Mouse (Mus musculus) forebrain, embryonic 16.5 days (tissue): Measurements from ENCODE around the gene Zfp990. TPM values are rescaled to one million over a fixed set of nuclear protein-coding genes. Genes with fewer than 3 reads are reported as not detected.
"Not testable (repeated sequence)": the region's sequence is repeated elsewhere in the genome, so short reads cannot be mapped to it uniquely, and the experiment has no call there.

ENCODE experiments used
- ATAC-seq: fragments of 200-750 bp; cut with Nextera tagmentation; 2 replicates; pipeline ENCODE4 v1.8.0; 2017; ENCODE audit warnings: mild to moderate bottlenecking, moderate library complexity
- H3K27ac ChIP-seq: fragments of 300-500 bp; sonication (generic); 2 replicates; pipeline ENCODE4 v1.5.1; 2014; ENCODE audit warnings: low read length, control low read depth
- H3K27me3 ChIP-seq: fragments of 300-500 bp; sonication (generic); replicated peaks from 2 replicates; pipeline ENCODE4 v1.6.1; 2014; ENCODE audit warnings: low read length; ENCODE audit not compliant: control insufficient read depth, insufficient read depth
- H3K36me3 ChIP-seq: fragments of 300-500 bp; sonication (generic); 2 replicates; pipeline ENCODE4 v1.6.1; 2014; ENCODE audit not compliant: control insufficient read depth, insufficient read depth
- H3K4me1 ChIP-seq: fragments of 300-500 bp; sonication (generic); replicated peaks from 2 replicates; pipeline ENCODE4 v1.6.1; 2014; ENCODE audit warnings: low read length; ENCODE audit not compliant: control insufficient read depth, insufficient read depth
- H3K4me2 ChIP-seq: fragments of 300-500 bp; sonication (generic); 2 replicates; pipeline ENCODE4 v1.6.1; 2014; ENCODE audit warnings: mild to moderate bottlenecking, low read length, control low read depth
- H3K4me3 ChIP-seq: fragments of 300-500 bp; sonication (generic); replicated peaks from 2 replicates; pipeline ENCODE4 v1.5.1; 2014; ENCODE audit warnings: mild to moderate bottlenecking, low read length, control low read depth
- H3K9ac ChIP-seq: fragments of 300-500 bp; sonication (generic); replicated peaks from 2 replicates; pipeline ENCODE4 v1.6.1; 2014; ENCODE audit warnings: low read depth, low read length, control low read depth
- H3K9me3 ChIP-seq: fragments of 300-500 bp; sonication (generic); 2 replicates; pipeline ENCODE4 v1.6.1; 2016; ENCODE audit warnings: low read length; ENCODE audit not compliant: control insufficient read depth
- WGBS: fragments of 180-500 bp; shearing (Covaris S2); extraction: QIAGEN DNeasy Blood & Tissue Kit; methylation state at CpG from one replicate; pipeline ENCODE4 v1.1.7; 2014; 5-methylcytosine and 5-hydroxymethylcytosine counted together
- polyA plus RNA-seq: library from polyadenylated mRNA; unstranded; fragments of >200 nt; fragmentation: Nextera tagmentation; extraction: Ambion mirVana; gene quantifications from 2 replicates; pipeline ENCODE4 v1.2.1, GENCODE M21; 2015

Gene Zfp990
- not detected in 2 replicates for polyA plus RNA-seq

DNA sequence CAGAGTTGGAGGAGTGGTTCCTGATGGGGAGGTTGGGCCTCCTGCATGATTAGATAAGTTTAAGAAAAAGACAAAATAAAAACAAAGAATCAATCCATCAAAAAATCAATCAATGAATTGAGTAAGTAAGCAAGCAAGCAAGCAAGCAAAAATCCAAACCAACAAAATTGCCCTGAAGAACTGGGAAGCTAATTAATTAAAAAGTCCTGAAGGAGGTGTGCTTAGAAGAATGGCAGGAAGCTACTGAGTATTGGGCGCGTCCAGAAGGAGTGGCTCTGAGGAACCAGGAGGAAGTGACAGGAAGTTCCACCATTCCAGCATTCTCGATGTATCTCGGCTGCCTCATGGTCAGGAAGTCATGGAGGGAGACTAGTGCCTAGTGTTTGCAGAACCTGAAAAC, at the start of gene Zfp990:
Gene Zfp990, plus strand, starts transcription at position 301 of the 400 bp plus-strand sequence.
- H3K9me3 ChIP-seq, H3K27ac ChIP-seq, H3K27me3 ChIP-seq, H3K4me1 ChIP-seq, H3K9ac ChIP-seq, H3K4me3 ChIP-seq, H3K4me2 ChIP-seq, H3K36me3 ChIP-seq, ATAC-seq: not testable (repeated sequence)
- WGBS = 89% methylated on average over 4 of the region's 4 CpGs

DNA sequence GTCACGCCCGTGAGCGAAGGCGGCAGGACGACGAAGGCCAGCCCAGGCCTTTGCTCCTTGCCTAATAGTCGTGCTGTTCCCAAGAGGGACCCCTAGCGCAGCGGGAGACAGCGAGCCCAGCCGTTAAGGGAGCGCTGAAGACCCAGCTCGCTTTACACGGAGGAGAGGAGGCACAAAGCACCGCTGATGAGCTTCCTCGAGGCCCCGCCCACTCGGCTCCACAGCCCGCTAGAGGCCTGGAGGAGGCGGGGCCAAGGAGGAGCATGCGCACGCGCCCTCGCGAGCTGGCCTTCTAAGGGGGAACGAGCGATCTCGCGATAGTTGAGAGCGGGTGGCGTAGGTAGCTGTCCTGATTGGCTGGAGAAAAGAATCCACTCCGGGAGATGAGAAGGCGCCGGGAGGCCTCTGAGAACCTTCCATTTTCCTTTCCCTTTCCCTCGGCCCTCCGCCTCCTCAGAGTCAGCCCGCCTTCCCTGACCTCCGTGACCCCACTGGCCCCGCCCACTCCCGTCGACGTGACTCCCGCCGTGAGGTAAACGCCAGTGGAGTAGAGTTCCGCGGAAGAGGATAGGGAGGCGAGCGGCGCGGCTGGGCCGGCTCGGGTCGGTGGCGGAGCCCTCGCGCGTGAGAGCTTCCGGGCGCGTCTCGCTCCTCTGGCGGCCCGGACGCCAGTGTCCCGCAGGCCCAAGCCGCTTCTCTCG, 46.9 kb upstream of the Zfp990 start:
- not testable (repeated sequence) for H3K9me3 ChIP-seq, H3K4me1 ChIP-seq, ATAC-seq, H3K36me3 ChIP-seq, H3K27ac ChIP-seq, H3K27me3 ChIP-seq, H3K9ac ChIP-seq
- 18% methylated on average over 66 of the region's 68 CpGs for WGBS
- H3K4me3 ChIP-seq = peak overlapping the region; percentile 32
- peak overlapping the region; percentile 43 for H3K4me2 ChIP-seq

DNA sequence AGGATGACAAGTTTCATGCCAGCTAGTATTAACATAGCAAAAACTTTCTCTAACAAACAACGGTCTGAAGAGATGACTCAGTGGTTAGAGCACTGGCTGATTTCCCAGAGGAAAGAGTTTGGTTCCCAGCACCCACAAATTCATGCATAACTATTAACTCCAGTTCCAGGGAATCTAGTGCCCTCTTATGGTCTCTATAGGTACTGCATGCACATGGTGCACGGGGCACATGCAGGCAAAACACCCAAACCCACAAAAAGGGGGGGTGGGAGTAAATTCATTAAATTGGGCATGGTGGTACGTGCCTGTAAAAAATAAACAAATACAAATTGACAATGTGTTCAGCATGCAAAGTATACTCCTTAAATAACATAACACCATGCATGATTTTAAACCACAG, 32.4 kb upstream of the Zfp990 start:
- Histone ChIP-seq H3K4me1 (no peaks in the 10 kb centered on the region), H3K36me3 (no peaks in the 10 kb centered on the region), H3K27me3 (no peaks in the 10 kb centered on the region), H3K9ac (no peak overlapping the region), H3K4me2 (no peak overlapping the region), H3K4me3 (no peak overlapping the region), H3K27ac (no peak overlapping the region), H3K9me3 (peaks cover 15% of the 10 kb centered on the region)
- ATAC-seq = no peak
- WGBS = 85% methylated on average over 3 of the region's 3 CpGs

DNA sequence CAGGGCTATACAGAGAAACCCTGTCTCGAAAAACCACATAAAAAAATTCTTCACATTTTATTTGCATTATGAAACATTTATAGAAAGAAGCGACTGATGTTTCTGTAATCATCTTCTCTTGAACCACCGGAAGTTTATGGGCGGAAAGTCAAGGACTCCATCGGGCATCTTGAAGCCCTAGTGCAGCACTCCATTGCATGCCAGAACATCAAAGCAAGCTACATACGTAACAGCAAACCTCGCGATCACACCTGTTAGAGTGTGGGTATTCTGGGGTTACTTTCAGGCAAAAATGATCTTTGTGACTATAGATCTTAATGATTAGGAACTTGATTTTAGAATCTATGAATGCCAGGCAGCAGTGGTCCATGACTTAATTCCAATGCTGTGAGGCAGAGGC, 29.9 kb upstream of the Zfp990 start:
- H3K9me3 ChIP-seq = peaks cover 15% of the 10 kb centered on the region
- ATAC-seq, H3K4me1 ChIP-seq, H3K27ac ChIP-seq, H3K9ac ChIP-seq, H3K27me3 ChIP-seq, H3K4me2 ChIP-seq, H3K36me3 ChIP-seq, H3K4me3 ChIP-seq: not testable (repeated sequence)
- 90% methylated on average over 8 of the region's 8 CpGs for WGBS

DNA sequence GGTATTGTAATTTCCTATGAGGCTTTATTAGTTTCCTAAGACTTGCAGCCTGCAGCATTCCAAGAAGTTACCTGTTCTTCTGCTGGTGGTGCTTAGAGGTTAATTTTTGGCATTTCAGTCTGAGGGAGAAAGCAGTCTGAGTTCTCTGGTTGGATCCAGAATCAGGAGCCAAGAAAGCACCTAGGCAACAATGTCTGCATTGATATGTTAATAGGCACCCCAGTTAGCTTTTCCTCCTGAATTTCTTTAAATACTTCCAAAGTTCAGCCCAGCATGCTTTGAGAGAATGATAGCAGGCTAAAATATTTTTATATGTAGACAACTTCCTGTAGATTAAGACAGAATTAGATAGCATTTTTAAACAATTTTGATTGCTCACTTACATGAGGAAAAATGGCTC, 21.2 kb upstream of the Zfp990 start:
- Histone ChIP-seq H3K9me3 (peaks cover 6% of the 10 kb centered on the region), H3K4me2 (no peak overlapping the region), H3K4me3 (no peak overlapping the region), H3K27me3 (no peaks in the 10 kb centered on the region), H3K9ac (no peak overlapping the region), H3K27ac (no peak overlapping the region), H3K4me1 (no peaks in the 10 kb centered on the region), H3K36me3 (no peaks in the 10 kb centered on the region)
- ATAC-seq = no peak

DNA sequence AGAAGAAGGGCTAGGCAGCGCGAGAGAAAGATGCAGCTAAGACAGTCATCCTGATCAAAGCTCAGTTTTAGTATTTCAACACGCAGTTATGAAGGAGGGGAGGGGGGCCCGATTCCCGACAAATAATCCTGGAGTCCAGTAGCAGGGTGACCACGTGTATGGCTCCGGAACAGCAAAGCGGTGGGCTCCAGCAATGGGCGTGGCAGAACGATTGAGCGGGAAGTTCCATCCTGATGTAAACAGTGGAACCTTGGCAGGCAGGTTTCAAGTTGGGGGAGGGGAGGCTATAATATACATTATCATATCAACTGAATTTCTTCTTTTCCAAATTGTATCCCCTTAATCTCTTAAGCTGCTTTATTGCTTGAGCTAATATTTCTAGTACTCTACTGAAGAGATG, 18.4 kb upstream of the Zfp990 start:
- ATAC-seq = no peak
- 84% methylated on average over 11 of the region's 11 CpGs for WGBS

DNA sequence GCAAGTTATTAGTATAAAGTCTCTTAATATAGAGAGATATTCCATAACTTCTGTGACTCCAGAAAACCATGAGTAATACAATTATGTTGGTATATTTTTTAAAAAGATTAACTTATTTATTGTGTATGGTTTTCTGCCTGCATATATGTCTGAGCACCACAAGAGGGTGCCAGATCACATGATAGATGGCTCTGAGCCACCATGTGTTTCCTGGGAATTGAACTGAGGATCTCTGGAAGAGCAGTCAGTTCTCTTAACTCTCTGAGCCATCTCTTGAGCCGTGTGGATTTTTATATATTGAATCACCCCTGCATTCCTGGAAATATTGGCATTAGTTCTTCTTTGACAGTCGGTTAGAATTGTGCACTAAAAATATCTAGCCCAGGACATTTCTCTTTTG, 17.2 kb upstream of the Zfp990 start:
- not testable (repeated sequence) for H3K9ac ChIP-seq, H3K9me3 ChIP-seq, ATAC-seq, H3K36me3 ChIP-seq, H3K27ac ChIP-seq, H3K4me2 ChIP-seq, H3K4me3 ChIP-seq, H3K4me1 ChIP-seq, H3K27me3 ChIP-seq
- WGBS = 75% methylated on average over 2 of the region's 2 CpGs

More for the DNA sequence above, 18.4 kb upstream of the Zfp990 start:
- H3K9me3 ChIP-seq = peaks cover 4% of the 10 kb centered on the region; the same call in 1 of the 2 replicates
- H3K27ac ChIP-seq = no peak overlapping the region
- no peaks in the 10 kb centered on the region for H3K4me1 ChIP-seq
- no peaks in the 10 kb centered on the region for H3K36me3 ChIP-seq
- H3K4me3 ChIP-seq = no peak overlapping the region
- H3K9ac ChIP-seq = no peak overlapping the region
- no peaks in the 10 kb centered on the region for H3K27me3 ChIP-seq
- H3K4me2 ChIP-seq = no peak overlapping the region

DNA sequence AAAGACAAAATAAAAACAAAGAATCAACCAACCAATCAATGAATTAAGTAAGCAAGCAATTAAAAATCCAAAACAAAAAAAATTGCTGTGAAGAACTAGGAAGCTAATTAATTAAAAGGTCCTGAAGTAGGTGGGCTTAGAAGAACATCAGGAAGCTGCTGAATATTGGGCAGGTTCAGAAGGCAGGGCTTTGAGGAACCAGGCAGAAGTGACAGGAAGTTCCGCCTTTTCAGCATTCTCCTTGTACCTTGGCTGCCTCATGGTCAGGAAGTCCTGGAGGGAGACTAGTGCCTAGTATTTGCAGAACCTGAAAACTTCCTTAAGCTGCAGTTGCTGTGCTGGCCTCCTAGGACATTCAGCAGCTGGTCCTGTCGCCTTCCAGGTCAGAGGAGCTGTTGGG, 4.1 kb downstream of the Zfp990 start:
- H3K4me3 ChIP-seq, H3K27ac ChIP-seq, H3K4me2 ChIP-seq, H3K36me3 ChIP-seq, H3K4me1 ChIP-seq, H3K9ac ChIP-seq, H3K9me3 ChIP-seq, ATAC-seq, H3K27me3 ChIP-seq: not testable (repeated sequence)
- 88% methylated on average over 1 of the region's 2 CpGs for WGBS

DNA sequence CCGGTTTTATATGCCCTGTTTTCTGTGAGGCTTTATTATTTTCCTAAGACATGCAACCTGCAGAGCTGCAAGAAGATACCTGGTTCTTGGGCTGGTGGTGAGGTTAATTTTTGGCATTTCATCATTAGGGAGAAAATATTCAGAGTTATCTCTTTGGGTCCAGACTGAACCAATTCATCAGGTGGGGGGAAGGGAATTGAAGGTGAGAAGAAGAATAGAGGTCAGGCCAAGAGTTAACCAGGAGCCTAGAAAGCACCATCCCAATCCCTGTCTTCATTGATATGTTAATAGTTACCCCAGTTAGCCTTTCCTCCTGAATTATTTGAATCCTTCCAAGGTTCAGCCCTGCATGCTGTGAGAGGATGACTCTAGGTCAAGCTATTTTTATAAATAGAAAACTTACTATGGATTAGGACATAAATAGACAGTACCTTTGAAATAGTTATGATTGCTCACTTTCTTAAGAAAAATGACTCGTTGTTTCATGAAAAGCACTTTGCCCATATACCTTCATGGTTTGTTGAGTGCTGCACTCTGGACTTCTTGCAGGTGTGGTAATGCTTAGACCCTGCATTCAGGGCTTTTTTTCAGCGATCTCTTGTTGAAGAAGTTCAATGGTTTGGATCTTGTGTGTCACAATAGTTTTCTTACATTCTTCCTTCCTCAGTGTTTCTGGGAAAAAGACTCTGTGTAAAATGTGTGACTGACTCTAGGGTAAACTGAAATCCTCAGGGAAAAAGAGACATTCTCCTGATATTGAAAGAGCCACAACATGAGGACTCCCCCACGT, 5.4 kb downstream of the Zfp990 start:
- H3K4me3 ChIP-seq, H3K9ac ChIP-seq, H3K36me3 ChIP-seq, H3K27me3 ChIP-seq, H3K4me1 ChIP-seq, H3K27ac ChIP-seq, ATAC-seq, H3K4me2 ChIP-seq, H3K9me3 ChIP-seq: not testable (repeated sequence)
- 82% methylated on average over 4 of the region's 4 CpGs for WGBS
